Mouse (Mus musculus): ENCODE data around the gene Rap1a.

Gene Rap1a

GRCm38 (mm10) chr3:105688536-105688935 lies 112.6 kb downstream of the Rap1a start:
- no peak for DNase-seq (ENCODE audit: low spot score)

DNA sequence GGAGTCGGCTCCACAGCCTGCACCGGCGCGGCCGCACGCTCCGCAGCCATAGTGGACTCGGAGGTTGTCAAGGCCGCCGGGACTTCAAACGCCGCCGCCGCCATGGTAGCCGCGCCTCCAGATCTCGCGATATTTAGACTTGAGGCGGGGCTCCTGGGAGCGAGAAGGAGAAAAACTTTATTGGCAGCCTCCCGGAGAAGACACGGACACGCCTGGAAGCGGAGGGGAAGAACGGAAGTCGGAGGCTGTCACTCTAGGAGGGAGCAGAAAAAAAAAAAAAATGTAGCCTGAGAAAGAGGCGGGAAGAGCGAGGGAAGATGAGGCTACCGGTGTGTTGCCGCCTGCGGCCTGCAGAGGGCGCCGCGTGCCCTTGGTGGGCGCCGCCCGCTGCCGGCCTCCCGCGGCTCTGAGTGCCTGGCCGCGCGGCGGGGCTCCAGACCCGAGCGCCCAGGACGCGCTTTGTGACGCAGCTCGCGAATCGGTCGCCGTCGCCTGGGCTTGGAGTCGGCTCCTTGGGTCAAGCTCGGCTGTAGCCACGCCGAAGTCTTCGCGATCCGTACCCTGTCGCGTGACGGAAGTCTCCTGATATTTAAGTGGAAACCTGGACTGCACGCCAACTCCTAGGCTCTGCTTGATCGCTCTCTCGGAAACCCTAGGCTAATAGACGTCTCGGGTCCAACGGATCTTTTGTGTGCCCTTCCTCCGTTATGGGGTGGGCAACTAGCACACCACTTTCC lies 113.6 kb downstream of the Rap1a start, which contains the start of gene Ddx20:
Ddx20 (minus strand) TSS at position 251 of the 737 bp plus-strand sequence.
- DNase-seq (ENCODE audit: low spot score), result peak; percentile 95

DNA sequence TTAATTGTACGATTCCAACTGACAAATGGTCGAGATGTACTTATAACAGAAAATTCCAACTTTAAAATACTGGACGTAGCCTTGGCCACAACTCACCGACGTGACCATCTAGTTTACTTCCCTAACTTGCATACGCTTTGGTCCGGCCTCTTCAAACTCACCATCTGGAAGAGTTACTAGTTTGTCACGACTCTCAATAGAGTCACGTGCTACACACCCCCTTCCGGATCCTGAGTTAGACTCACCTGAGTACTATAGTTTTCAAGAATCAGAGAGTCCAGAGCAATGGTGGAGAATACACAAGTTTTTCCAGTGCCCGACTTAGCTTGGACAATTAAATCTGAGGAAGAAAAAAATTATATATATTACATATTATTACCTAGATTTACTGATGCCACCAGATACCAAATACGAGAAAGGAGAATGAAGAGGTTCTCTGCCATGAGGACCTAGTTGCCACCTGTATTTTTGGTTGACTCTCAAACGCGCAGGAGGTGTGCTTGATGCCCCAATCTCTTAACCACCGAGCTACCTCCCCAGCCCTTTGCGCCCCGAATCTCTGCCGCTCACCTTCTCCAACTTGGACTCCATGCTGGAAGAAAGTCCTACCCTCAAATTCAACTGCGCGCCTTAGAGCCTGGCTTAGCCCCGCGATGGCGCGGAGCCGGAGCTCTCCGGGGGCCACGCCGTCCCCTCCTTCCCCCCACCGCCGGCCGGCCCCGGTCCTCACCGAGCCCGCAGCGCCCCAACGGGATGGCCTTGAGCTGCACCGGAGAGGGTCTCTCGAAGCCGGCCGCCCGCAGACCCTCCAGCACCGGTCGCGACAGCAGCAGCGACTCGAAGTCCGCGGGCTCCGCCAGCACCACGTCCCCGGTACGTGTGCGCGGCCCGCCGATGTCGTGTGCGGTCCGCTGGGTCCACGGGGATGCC lies 114.5 kb downstream of the Rap1a start:
- no peak for DNase-seq (ENCODE audit: low spot score)

- DNase-seq (ENCODE audit: low spot score), result no peak
Observed at GRCm38 (mm10) chr3:105680346-105680745, 120.8 kb downstream of the Rap1a start.
